Mouse (Mus musculus): ENCODE data around the gene Cenpe.

- TF ChIP-seq FLI1 (IDR thresholded peaks at IDR 0.05; ENCODE audit: low read length) = no peak
- no peak for TF ChIP-seq GATA1 (IDR thresholded peaks at IDR 0.05; ENCODE audit: borderline replicate concordance, low read length)
Observed at GRCm38 (mm10) chr3:135273047-135273446, 60.7 kb downstream of the Cenpe start.
